Mouse (Mus musculus): ENCODE data around the gene Opcml.

GRCm38 (mm10) chr9:28213893-28214292, 423.3 kb downstream of the Opcml start:
- TF ChIP-seq POLR2A (IDR thresholded peaks at IDR 0.05; ENCODE audit: extremely low read depth, insufficient read depth, low read length) (no peak), CTCF (IDR thresholded peaks at IDR 0.05; ENCODE audit: low read depth, low read length) (no peak)

All from liver, adult 2 months (tissue).